Mouse (Mus musculus) stomach, postnatal 0 days (tissue): ENCODE data around the gene Sdhb.

ENCODE experiments used
- CTCF ChIP-seq: IDR thresholded peaks from 2 replicates; pipeline ENCODE4 v1.5.1; 2016; ENCODE audit warnings: antibody characterized with exemption, low read depth, mild to moderate bottlenecking, moderate library complexity
- EP300 ChIP-seq: optimal IDR thresholded peaks from 2 replicates; pipeline ENCODE3; 2016; ENCODE audit warnings: antibody characterized with exemption

DNA sequence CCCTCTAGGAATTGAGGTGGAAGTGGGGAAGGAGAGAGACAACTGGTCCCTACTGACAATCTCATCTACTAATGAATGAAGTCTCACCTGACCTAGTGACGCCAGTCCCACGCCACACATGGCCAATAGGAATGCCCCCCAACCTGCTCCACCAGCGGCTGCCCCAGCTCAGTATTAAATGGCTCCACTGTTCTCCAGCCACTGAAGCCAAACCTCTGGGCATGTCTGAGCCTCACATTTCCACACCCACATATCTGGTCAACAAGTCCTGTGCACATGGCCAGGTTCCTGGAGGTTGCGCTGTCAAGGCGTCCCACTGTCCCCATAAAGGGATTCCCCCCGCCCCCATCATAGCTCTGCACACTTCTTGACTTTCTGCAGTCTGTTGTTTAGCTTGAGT is 23.5 kb downstream of the Sdhb start:
- TF ChIP-seq CTCF (no peak), EP300 (no peak)
